Mouse (Mus musculus): ENCODE measurements around the gene Bhlhe41. TPM values are rescaled to one million over a fixed set of nuclear protein-coding genes. Genes with fewer than 3 reads are reported as not detected.

Bhlhe41 gene
- polyA plus RNA-seq, 1 experiment from 2014 or later: 0.22 TPM

GRCm38 (mm10) chr6:145857428-145857827, 7.9 kb downstream of the Bhlhe41 start:
- no peak for ATAC-seq
- Histone ChIP-seq H3K27ac (ENCODE audit: low read depth) (no peak overlapping the region), H3K27me3 (ENCODE audit: insufficient read depth, low read length) (peaks cover 5% of the 10 kb centered on the region), H3K36me3 (replicated peaks; ENCODE audit: insufficient read depth, low read length) (no peaks in the 10 kb centered on the region), H3K4me1 (ENCODE audit: insufficient read depth) (peaks cover 2% of the 10 kb centered on the region; the same call in 1 of the 2 replicates), H3K9ac (replicated peaks) (no peak overlapping the region), H3K4me2 (ENCODE audit: low read depth, low read length) (no peak overlapping the region), H3K4me3 (ENCODE audit: low read depth, low read length) (no peak overlapping the region), H3K9me3 (ENCODE audit: low read length) (no peaks in the 10 kb centered on the region)
- TF ChIP-seq EP300 (IDR thresholded peaks at IDR 0.05; ENCODE audit: low read depth): no peak
- no peak for TF ChIP-seq CTCF (IDR thresholded peaks at IDR 0.05; ENCODE audit: low read depth)
- DNase-seq: no peak
- WGBS (ENCODE audit: insufficient replicate concordance): 73% methylated on average over 7 of the region's 7 CpGs

GRCm38 (mm10) chr6:145855720-145856551, 9.4 kb downstream of the Bhlhe41 start:
- H3K4me3 ChIP-seq (ENCODE audit: low read depth, low read length): no peak overlapping the region
- no peak overlapping the region for H3K9ac ChIP-seq (replicated peaks)
- TF ChIP-seq CTCF (IDR thresholded peaks at IDR 0.05; ENCODE audit: low read depth) (no peak), EP300 (IDR thresholded peaks at IDR 0.05; ENCODE audit: low read depth) (no peak)
- peak; percentile 76 for ATAC-seq
- H3K4me1 ChIP-seq (ENCODE audit: insufficient read depth): peaks cover 2% of the 10 kb centered on the region; the same call in 1 of the 2 replicates
- DNase-seq: peak; percentile 88
- H3K36me3 ChIP-seq (replicated peaks; ENCODE audit: insufficient read depth, low read length): no peaks in the 10 kb centered on the region
- 17% methylated on average over 28 of the region's 28 CpGs for WGBS (ENCODE audit: insufficient replicate concordance)
- H3K27ac ChIP-seq (ENCODE audit: low read depth): no peak overlapping the region
- H3K27me3 ChIP-seq (ENCODE audit: insufficient read depth, low read length): no peaks in the 10 kb centered on the region
- H3K9me3 ChIP-seq (ENCODE audit: low read length): no peaks in the 10 kb centered on the region
- 0 out of 2 replicates have a peak overlapping the region, but pooled peaks have one; percentile 15 for H3K4me2 ChIP-seq (ENCODE audit: low read depth, low read length)

GRCm38 (mm10) chr6:145854756-145855155, 10.6 kb downstream of the Bhlhe41 start:
- WGBS (ENCODE audit: insufficient replicate concordance): 75% methylated on average over 5 of the region's 5 CpGs
- TF ChIP-seq EP300 (IDR thresholded peaks at IDR 0.05; ENCODE audit: low read depth) (no peak), CTCF (IDR thresholded peaks at IDR 0.05; ENCODE audit: low read depth) (no peak)

GRCm38 (mm10) chr6:145853356-145854079, 11.8 kb downstream of the Bhlhe41 start:
- Histone ChIP-seq H3K27me3 (ENCODE audit: insufficient read depth, low read length) (no peaks in the 10 kb centered on the region), H3K4me2 (ENCODE audit: low read depth, low read length) (no peak overlapping the region), H3K4me1 (ENCODE audit: insufficient read depth) (peaks cover 2% of the 10 kb centered on the region; the same call in 1 of the 2 replicates), H3K4me3 (ENCODE audit: low read depth, low read length) (no peak overlapping the region), H3K27ac (ENCODE audit: low read depth) (0 out of 2 replicates have a peak overlapping the region, but pooled peaks have one; percentile 29), H3K9ac (replicated peaks) (no peak overlapping the region), H3K36me3 (replicated peaks; ENCODE audit: insufficient read depth, low read length) (no peaks in the 10 kb centered on the region), H3K9me3 (ENCODE audit: low read length) (no peaks in the 10 kb centered on the region)
- DNase-seq: no peak
- no peak for TF ChIP-seq EP300 (IDR thresholded peaks at IDR 0.05; ENCODE audit: low read depth)
- TF ChIP-seq CTCF (IDR thresholded peaks at IDR 0.05; ENCODE audit: low read depth): no peak
- peak; percentile 59 for ATAC-seq
- WGBS (ENCODE audit: insufficient replicate concordance): 74% methylated on average over 10 of the region's 10 CpGs

More at GRCm38 (mm10) chr6:145854756-145855155, 10.6 kb downstream of the Bhlhe41 start:
- no peaks in the 10 kb centered on the region for H3K36me3 ChIP-seq (replicated peaks; ENCODE audit: insufficient read depth, low read length)
- H3K4me1 ChIP-seq (ENCODE audit: insufficient read depth): peaks cover 2% of the 10 kb centered on the region; the same call in 1 of the 2 replicates
- no peak overlapping the region for H3K27ac ChIP-seq (ENCODE audit: low read depth)
- DNase-seq: no peak
- H3K27me3 ChIP-seq (ENCODE audit: insufficient read depth, low read length): no peaks in the 10 kb centered on the region
- no peak for ATAC-seq
- H3K9me3 ChIP-seq (ENCODE audit: low read length): no peaks in the 10 kb centered on the region
- H3K4me2 ChIP-seq (ENCODE audit: low read depth, low read length): no peak overlapping the region
- H3K9ac ChIP-seq (replicated peaks): no peak overlapping the region
- H3K4me3 ChIP-seq (ENCODE audit: low read depth, low read length): no peak overlapping the region

GRCm38 (mm10) chr6:145852708-145853107, 12.7 kb downstream of the Bhlhe41 start:
- H3K4me2 ChIP-seq (ENCODE audit: low read depth, low read length): no peak overlapping the region
- no peak for ATAC-seq
- WGBS (ENCODE audit: insufficient replicate concordance): 81% methylated on average over 7 of the region's 7 CpGs

GRCm38 (mm10) chr6:145851956-145852355, 13.4 kb downstream of the Bhlhe41 start:
- 78% methylated on average over 11 of the region's 11 CpGs for WGBS (ENCODE audit: insufficient replicate concordance)
- Histone ChIP-seq H3K9ac (replicated peaks) (no peak overlapping the region), H3K27me3 (ENCODE audit: insufficient read depth, low read length) (no peaks in the 10 kb centered on the region), H3K9me3 (ENCODE audit: low read length) (no peaks in the 10 kb centered on the region), H3K4me2 (ENCODE audit: low read depth, low read length) (no peak overlapping the region), H3K27ac (ENCODE audit: low read depth) (no peak overlapping the region), H3K4me3 (ENCODE audit: low read depth, low read length) (no peak overlapping the region), H3K4me1 (ENCODE audit: insufficient read depth) (peaks cover 2% of the 10 kb centered on the region; the same call in 1 of the 2 replicates), H3K36me3 (replicated peaks; ENCODE audit: insufficient read depth, low read length) (no peaks in the 10 kb centered on the region)
- no peak for DNase-seq
- ATAC-seq: no peak
- TF ChIP-seq EP300 (IDR thresholded peaks at IDR 0.05; ENCODE audit: low read depth) (no peak), CTCF (IDR thresholded peaks at IDR 0.05; ENCODE audit: low read depth) (no peak)

More at GRCm38 (mm10) chr6:145852708-145853107, 12.7 kb downstream of the Bhlhe41 start:
- DNase-seq: no peak
- Histone ChIP-seq H3K27ac (ENCODE audit: low read depth) (0 out of 2 replicates have a peak overlapping the region, but pooled peaks have one; percentile 29), H3K9me3 (ENCODE audit: low read length) (no peaks in the 10 kb centered on the region), H3K27me3 (ENCODE audit: insufficient read depth, low read length) (no peaks in the 10 kb centered on the region), H3K9ac (replicated peaks) (no peak overlapping the region), H3K36me3 (replicated peaks; ENCODE audit: insufficient read depth, low read length) (no peaks in the 10 kb centered on the region), H3K4me1 (ENCODE audit: insufficient read depth) (peaks cover 2% of the 10 kb centered on the region; the same call in 1 of the 2 replicates), H3K4me3 (ENCODE audit: low read depth, low read length) (no peak overlapping the region)
- TF ChIP-seq EP300 (IDR thresholded peaks at IDR 0.05; ENCODE audit: low read depth) (no peak), CTCF (IDR thresholded peaks at IDR 0.05; ENCODE audit: low read depth) (no peak)

All from liver, postnatal 0 days (tissue).